Comparison of ENCODE assay signal across 15 mouse cellular contexts in the genomic region with DNA sequence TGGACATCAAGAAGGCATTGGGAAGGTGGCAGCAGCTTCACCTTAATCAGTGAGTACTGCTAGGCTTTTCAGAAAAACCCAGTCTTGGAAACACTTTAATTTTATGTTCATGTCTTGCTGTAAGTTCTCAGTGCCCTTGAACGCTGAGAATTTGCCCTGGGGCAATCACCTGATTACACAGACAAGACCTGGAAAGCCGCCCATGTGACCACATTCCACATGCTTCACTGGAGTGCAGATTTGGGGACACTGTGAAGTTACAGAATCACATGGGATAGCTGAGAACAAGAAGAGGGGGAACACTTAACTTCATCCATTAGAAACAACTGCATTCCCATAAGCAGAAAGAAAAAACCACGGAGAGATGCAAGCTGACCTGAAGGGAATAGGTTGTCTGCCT.
DNase-seq lines count a peak whose midpoint lies in the region; ATAC-seq lines count a peak whose summit lies in the region.
"Had no signal": no experiment of that assay in that cellular context is flagged by ENCODE, and none has a peak within 500 bp of the region (broad histone marks: within the 10 kb centered on the region; RNA-seq: fewer than 3 reads in every experiment).

No protein-coding gene starts in this region.

- H3K4me3 ChIP-seq in forebrain, embryonic 14.5 days (ENCODE audit: low read depth, low read length), result no peak overlapping the region
- no peak overlapping the region for H3K4me3 ChIP-seq in forebrain, embryonic 10.5 days
- no peak overlapping the region for H3K4me3 ChIP-seq in embryonic facial prominence, embryonic 11.5 days (ENCODE audit: low read depth, low read length)
- no peak overlapping the region for H3K4me3 ChIP-seq in kidney, embryonic 15.5 days (replicated peaks)
- no peak overlapping the region for H3K4me3 ChIP-seq in hindbrain, embryonic 13.5 days
- H3K4me3 ChIP-seq: limb, embryonic 15.5 days had no signal

- no peak overlapping the region for H3K9ac ChIP-seq in forebrain, embryonic 14.5 days (ENCODE audit: low read length)
- H3K9ac ChIP-seq in embryonic facial prominence, embryonic 11.5 days (replicated peaks; ENCODE audit: low read length), result no peak overlapping the region
- no peak overlapping the region for H3K9ac ChIP-seq in kidney, embryonic 15.5 days
- H3K9ac ChIP-seq in hindbrain, embryonic 13.5 days, result no peak overlapping the region
- H3K9ac ChIP-seq: limb, embryonic 15.5 days had no signal

- DNase-seq in forebrain, embryonic 14.5 days (ENCODE audit: low spot score), result peak; percentile 4
- no peak for DNase-seq in forebrain, embryonic 10.5 days (ENCODE audit: extremely low spot score, low spot score)
- peak; percentile 28 for DNase-seq in 3T3-L1 (ENCODE audit: low read depth, low spot score)
- peak; percentile 29 for DNase-seq in embryonic facial prominence, embryonic 11.5 days (ENCODE audit: low spot score)
- no peak for DNase-seq in left cerebral cortex, postnatal 36 days (ENCODE audit: low spot score in 2 of 2)
- DNase-seq in layer of hippocampus, adult 11-12 months (ENCODE audit: low spot score), result no peak
- DNase-seq: adrenal gland, adult 8-10 months; gastrocnemius, postnatal 10 days; lung, postnatal 10 days; right cerebral cortex, postnatal 25 days; thymus, postnatal 4 days had no signal

- no peaks in the 10 kb centered on the region for H3K9me3 ChIP-seq in forebrain, embryonic 14.5 days (replicated peaks; ENCODE audit: control insufficient read depth, low read length)
- no peaks in the 10 kb centered on the region for H3K9me3 ChIP-seq in forebrain, embryonic 10.5 days
- no peaks in the 10 kb centered on the region for H3K9me3 ChIP-seq in embryonic facial prominence, embryonic 11.5 days (replicated peaks; ENCODE audit: control insufficient read depth, low read length)
- H3K9me3 ChIP-seq in kidney, embryonic 15.5 days (replicated peaks), result no peaks in the 10 kb centered on the region
- no peaks in the 10 kb centered on the region for H3K9me3 ChIP-seq in hindbrain, embryonic 13.5 days
- H3K9me3 ChIP-seq: limb, embryonic 15.5 days had no signal

- no peaks in the 10 kb centered on the region for H3K36me3 ChIP-seq in forebrain, embryonic 14.5 days (ENCODE audit: control insufficient read depth, insufficient read depth, low read length)
- no peaks in the 10 kb centered on the region for H3K36me3 ChIP-seq in forebrain, embryonic 10.5 days (replicated peaks)
- no peaks in the 10 kb centered on the region for H3K36me3 ChIP-seq in embryonic facial prominence, embryonic 11.5 days (replicated peaks; ENCODE audit: control insufficient read depth, insufficient read depth, low read depth, low read length)
- no peaks in the 10 kb centered on the region for H3K36me3 ChIP-seq in kidney, embryonic 15.5 days
- no peaks in the 10 kb centered on the region for H3K36me3 ChIP-seq in hindbrain, embryonic 13.5 days
- H3K36me3 ChIP-seq: limb, embryonic 15.5 days had no signal

- no peak for ATAC-seq in forebrain, embryonic 14.5 days
- ATAC-seq in embryonic facial prominence, embryonic 11.5 days (replicated peaks; ENCODE audit: insufficient number of reproducible peaks, low FRiP score, low TSS enrichment, low read depth), result no peak
- ATAC-seq in kidney, embryonic 15.5 days (replicated peaks; ENCODE audit: low FRiP score), result no peak; the same call in 1 of the 2 replicates
- no peak for ATAC-seq in hindbrain, embryonic 13.5 days (ENCODE audit: low FRiP score)
- ATAC-seq: midbrain, embryonic 16.5 days had no signal

- WGBS in forebrain, embryonic 14.5 days, result 73% methylated on average over 3 of the region's 3 CpGs
- WGBS in forebrain, embryonic 10.5 days, result 70% methylated on average over 3 of the region's 3 CpGs
- 56% methylated on average over 3 of the region's 3 CpGs for WGBS in embryonic facial prominence, embryonic 11.5 days
- WGBS in kidney, embryonic 15.5 days, result 55% methylated on average over 3 of the region's 3 CpGs
- WGBS in hindbrain, embryonic 13.5 days, result 78% methylated on average over 3 of the region's 3 CpGs

- intact Hi-C loops in left cerebral cortex, postnatal 36 days (cut with DNase I), result no loop called here

- no peaks in the 10 kb centered on the region for H3K4me1 ChIP-seq in forebrain, embryonic 14.5 days (ENCODE audit: control insufficient read depth, insufficient read depth, low read length)
- H3K4me1 ChIP-seq in forebrain, embryonic 10.5 days, result no peaks in the 10 kb centered on the region
- H3K4me1 ChIP-seq in embryonic facial prominence, embryonic 11.5 days (ENCODE audit: control insufficient read depth, insufficient read depth, low read length), result no peaks in the 10 kb centered on the region
- 0 out of 2 replicates have a peak, but pooled peaks cover 3% of the 10 kb centered on the region for H3K4me1 ChIP-seq in kidney, embryonic 15.5 days
- H3K4me1 ChIP-seq in hindbrain, embryonic 13.5 days (replicated peaks), result no peaks in the 10 kb centered on the region
- H3K4me1 ChIP-seq: limb, embryonic 15.5 days had no signal

- no peaks in the 10 kb centered on the region for H3K27me3 ChIP-seq in forebrain, embryonic 14.5 days (replicated peaks; ENCODE audit: control insufficient read depth, insufficient read depth, low read length)
- no peaks in the 10 kb centered on the region for H3K27me3 ChIP-seq in forebrain, embryonic 10.5 days (ENCODE audit: poor library complexity, severe bottlenecking)
- H3K27me3 ChIP-seq in embryonic facial prominence, embryonic 11.5 days (ENCODE audit: control insufficient read depth, insufficient read depth, low read length), result no peaks in the 10 kb centered on the region
- H3K27me3 ChIP-seq in kidney, embryonic 15.5 days, result no peaks in the 10 kb centered on the region
- no peaks in the 10 kb centered on the region for H3K27me3 ChIP-seq in hindbrain, embryonic 13.5 days
- H3K27me3 ChIP-seq: limb, embryonic 15.5 days had no signal

- no peak overlapping the region for H3K27ac ChIP-seq in forebrain, embryonic 14.5 days (ENCODE audit: low read depth, low read length)
- H3K27ac ChIP-seq in forebrain, embryonic 10.5 days, result no peak overlapping the region
- no peak overlapping the region for H3K27ac ChIP-seq in embryonic facial prominence, embryonic 11.5 days (replicated peaks; ENCODE audit: low read depth, low read length)
- H3K27ac ChIP-seq in kidney, embryonic 15.5 days, result peak overlapping the region; percentile 51; the same call in 1 of the 2 replicates
- H3K27ac ChIP-seq in hindbrain, embryonic 13.5 days, result no peak overlapping the region
- H3K27ac ChIP-seq: limb, embryonic 15.5 days had no signal

- no peak overlapping the region for H3K4me2 ChIP-seq in forebrain, embryonic 14.5 days (ENCODE audit: low read length)
- no peak overlapping the region for H3K4me2 ChIP-seq in embryonic facial prominence, embryonic 11.5 days (ENCODE audit: low read depth, low read length)
- H3K4me2 ChIP-seq in kidney, embryonic 15.5 days, result no peak overlapping the region
- H3K4me2 ChIP-seq in hindbrain, embryonic 13.5 days, result no peak overlapping the region
- H3K4me2 ChIP-seq: limb, embryonic 15.5 days had no signal

Comparison
In these comparisons a context has a peak if more than half of its experiments do, and no peak if none do; other contexts are left out.
1. DNase-seq: peak in forebrain, embryonic 14.5 days (single experiment), 3T3-L1 (single experiment) and embryonic facial prominence, embryonic 11.5 days (single experiment); none in forebrain, embryonic 10.5 days (single experiment), left cerebral cortex, postnatal 36 days (0 of 2) and layer of hippocampus, adult 11-12 months (single experiment).